Mouse (Mus musculus) liver, adult 2 months (tissue): ENCODE measurements around the gene B4galt1. TPM values are rescaled to one million over a fixed set of nuclear protein-coding genes. Genes with fewer than 3 reads are reported as not detected.

Source experiments
- DNase-seq: peaks from one replicate; pipeline ENCODE4 v3.0.0-alpha.2; 2011; ENCODE audit warnings: low read depth, low spot score; ENCODE audit errors: extremely low read depth
- H3K27ac ChIP-seq: fragments of 200-500 bp; replicated peaks from 2 replicates; pipeline ENCODE4 v1.5.1; 2012; ENCODE audit warnings: low read depth, mild to moderate bottlenecking, control low read depth, inconsistent platforms, low read length; ENCODE audit not compliant: insufficient read depth
- H3K27me3 ChIP-seq: fragments of 200-500 bp; 2 replicates; pipeline ENCODE4 v1.6.1; 2012; ENCODE audit warnings: mild to moderate bottlenecking, moderate library complexity, low read length, inconsistent platforms; ENCODE audit not compliant: control insufficient read depth, insufficient read depth
- H3K36me3 ChIP-seq: fragments of 200-500 bp; 2 replicates; pipeline ENCODE4 v1.6.1; 2012; ENCODE audit warnings: low read length, inconsistent platforms; ENCODE audit not compliant: control insufficient read depth, insufficient read depth
- H3K4me1 ChIP-seq: fragments of 200-500 bp; 2 replicates; pipeline ENCODE4 v1.6.1; 2011; ENCODE audit warnings: low read length; ENCODE audit not compliant: control insufficient read depth, insufficient read depth
- H3K4me3 ChIP-seq: fragments of 200-500 bp; 2 replicates; pipeline ENCODE4 v1.5.1; 2011; ENCODE audit warnings: low read depth, mild to moderate bottlenecking, control low read depth, low read length, moderate library complexity; ENCODE audit not compliant: insufficient read depth
- H3K79me2 ChIP-seq: fragments of 200-500 bp; 2 replicates; pipeline ENCODE4 v1.6.1; 2012; ENCODE audit warnings: inconsistent platforms, mild to moderate bottlenecking, low read length, moderate library complexity; ENCODE audit not compliant: control insufficient read depth, insufficient read depth
- H3K9ac ChIP-seq: fragments of 200-500 bp; 2 replicates; pipeline ENCODE4 v1.6.1; 2012; ENCODE audit warnings: low read depth, mild to moderate bottlenecking, control low read depth, inconsistent platforms, low read length
- CTCF ChIP-seq: fragments of 200-500 bp; IDR thresholded peaks from 2 replicates; pipeline ENCODE4 v1.5.1; 2011; ENCODE audit warnings: low read depth, low read length, control low read depth
- POLR2A ChIP-seq: fragments of 200-500 bp; IDR thresholded peaks from 2 replicates; pipeline ENCODE4 v1.6.1; 2011; ENCODE audit warnings: low read length, control low read depth; ENCODE audit not compliant: insufficient read depth; ENCODE audit errors: extremely low read depth
- WGBS: fragments of 180-500 bp; shearing (Covaris S2); methylation state at CpG from one replicate; pipeline ENCODE4 v1.1.7; 2018; 5-methylcytosine and 5-hydroxymethylcytosine counted together
- polyA plus RNA-seq: library from polyadenylated mRNA; depleted of rRNA; stranded (reverse); fragments of >200 nt; gene quantifications from 2 replicates; pipeline ENCODE4 v1.2.3, GENCODE M21; 2012
- total RNA-seq: library from RNA; depleted of rRNA; stranded (reverse); fragments of >200 nt; gene quantifications from 2 replicates; pipeline ENCODE4 v1.2.3, GENCODE M21; 2014

B4galt1 gene
- total and polyA plus RNA-seq, 2 experiments: 11.0 to 28.1 TPM

GRCm38 (mm10) chr4:40818421-40818820 lies 35.4 kb downstream of the B4galt1 start:
- H3K27me3 ChIP-seq: no peaks in the 10 kb centered on the region
- DNase-seq: no peak
- WGBS: 73% methylated on average over 6 of the region's 6 CpGs
- peaks cover 3% of the 10 kb centered on the region for H3K4me1 ChIP-seq
- H3K79me2 ChIP-seq: peaks cover 20% of the 10 kb centered on the region; the same call in 1 of the 2 replicates
- H3K9ac ChIP-seq: no peak overlapping the region
- no peak overlapping the region for H3K4me3 ChIP-seq
- H3K27ac ChIP-seq: no peak overlapping the region
- peaks cover 54% of the 10 kb centered on the region for H3K36me3 ChIP-seq
- no peak for TF ChIP-seq CTCF
- no peak for TF ChIP-seq POLR2A

DNA sequence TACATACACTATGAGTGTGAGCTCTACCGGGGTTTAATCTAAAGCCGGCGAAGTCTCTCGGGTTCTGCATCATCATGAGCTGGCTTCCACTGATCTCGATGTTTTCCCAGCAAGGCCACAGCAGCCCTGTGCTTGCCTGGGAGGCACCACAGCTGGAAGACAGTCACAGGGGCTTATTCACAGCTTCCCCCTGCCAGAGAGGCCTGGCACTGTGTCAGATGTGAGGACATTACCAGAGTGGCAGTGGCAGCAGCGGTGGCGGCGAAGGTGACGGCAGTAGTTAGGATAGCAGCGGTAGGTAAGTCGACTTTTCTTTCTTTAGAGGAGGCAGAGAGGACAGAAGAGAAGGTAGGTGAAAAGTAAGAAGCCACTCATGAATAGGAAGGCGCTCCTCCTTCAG lies 35.9 kb downstream of the B4galt1 start:
- 91% methylated on average over 12 of the region's 12 CpGs for WGBS
- Histone ChIP-seq H3K4me3 (no peak overlapping the region), H3K79me2 (peaks cover 19% of the 10 kb centered on the region; the same call in 1 of the 2 replicates), H3K4me1 (no peaks in the 10 kb centered on the region), H3K36me3 (peaks cover 58% of the 10 kb centered on the region), H3K27ac (no peak overlapping the region), H3K9ac (no peak overlapping the region), H3K27me3 (no peaks in the 10 kb centered on the region)
- DNase-seq: no peak
- no peak for TF ChIP-seq POLR2A
- TF ChIP-seq CTCF: no peak

DNA sequence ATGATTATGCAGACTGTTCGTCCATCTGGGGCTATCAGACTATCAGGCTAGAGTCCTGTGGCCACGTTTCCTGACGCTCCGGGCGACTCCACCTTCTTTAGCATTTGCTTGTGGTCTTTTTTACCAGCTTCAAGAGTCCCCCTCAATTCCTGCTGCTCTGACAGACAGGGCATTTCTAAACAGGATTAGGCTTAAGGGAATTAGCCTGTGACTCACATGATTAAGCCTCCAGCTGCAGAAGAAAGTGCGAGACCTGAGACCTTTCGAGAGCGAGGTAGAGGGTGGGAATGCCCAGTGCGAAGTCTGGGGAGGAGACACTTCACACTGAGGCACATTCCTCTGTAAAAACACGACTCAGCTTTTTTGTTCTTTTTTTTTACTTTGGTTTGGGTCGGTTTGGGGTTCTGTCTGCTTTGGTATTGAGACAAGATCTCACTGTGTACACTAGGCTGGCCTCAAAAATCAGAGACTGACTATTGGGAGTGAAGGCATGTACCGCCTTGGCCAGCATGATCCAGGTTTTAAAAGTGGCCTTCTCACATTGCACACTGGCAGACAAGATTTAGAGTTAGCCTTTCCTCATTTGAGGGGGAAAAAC lies 37.9 kb downstream of the B4galt1 start:
- no peak overlapping the region; the same call in 1 of the 2 replicates for H3K27ac ChIP-seq

GRCm38 (mm10) chr4:40815120-40815519 lies 38.7 kb downstream of the B4galt1 start:
- H3K4me1 ChIP-seq: no peaks in the 10 kb centered on the region
- peaks cover 67% of the 10 kb centered on the region for H3K36me3 ChIP-seq
- H3K27ac ChIP-seq: 0 out of 2 replicates have a peak overlapping the region, but pooled peaks have one; percentile 13
- DNase-seq: peak; percentile 35
- no peak overlapping the region for H3K9ac ChIP-seq
- TF ChIP-seq CTCF: no peak
- TF ChIP-seq POLR2A: no peak
- no peaks in the 10 kb centered on the region for H3K27me3 ChIP-seq
- H3K79me2 ChIP-seq: peaks cover 15% of the 10 kb centered on the region; the same call in 1 of the 2 replicates
- H3K4me3 ChIP-seq: no peak overlapping the region
- 77% methylated on average over 3 of the region's 3 CpGs for WGBS

More for the DNA sequence above, 37.9 kb downstream of the B4galt1 start:
- Histone ChIP-seq H3K27me3 (no peaks in the 10 kb centered on the region), H3K9ac (no peak overlapping the region), H3K4me1 (no peaks in the 10 kb centered on the region), H3K4me3 (no peak overlapping the region), H3K36me3 (peaks cover 60% of the 10 kb centered on the region), H3K79me2 (peaks cover 16% of the 10 kb centered on the region; the same call in 1 of the 2 replicates)
- no peak for DNase-seq
- TF ChIP-seq POLR2A: no peak
- no peak for TF ChIP-seq CTCF
- WGBS: 69% methylated on average over 12 of the region's 12 CpGs

- WGBS: 73% methylated on average over 6 of the region's 6 CpGs
- no peak for DNase-seq
- Histone ChIP-seq H3K4me1 (no peaks in the 10 kb centered on the region), H3K27me3 (no peaks in the 10 kb centered on the region), H3K79me2 (peaks cover 15% of the 10 kb centered on the region; the same call in 1 of the 2 replicates), H3K27ac (no peak overlapping the region), H3K36me3 (peaks cover 71% of the 10 kb centered on the region), H3K9ac (no peak overlapping the region), H3K4me3 (no peak overlapping the region)
- TF ChIP-seq CTCF: no peak
- no peak for TF ChIP-seq POLR2A
These were observed 39.4 kb downstream of the B4galt1 start for GRCm38 (mm10) chr4:40814359-40814758.

DNA sequence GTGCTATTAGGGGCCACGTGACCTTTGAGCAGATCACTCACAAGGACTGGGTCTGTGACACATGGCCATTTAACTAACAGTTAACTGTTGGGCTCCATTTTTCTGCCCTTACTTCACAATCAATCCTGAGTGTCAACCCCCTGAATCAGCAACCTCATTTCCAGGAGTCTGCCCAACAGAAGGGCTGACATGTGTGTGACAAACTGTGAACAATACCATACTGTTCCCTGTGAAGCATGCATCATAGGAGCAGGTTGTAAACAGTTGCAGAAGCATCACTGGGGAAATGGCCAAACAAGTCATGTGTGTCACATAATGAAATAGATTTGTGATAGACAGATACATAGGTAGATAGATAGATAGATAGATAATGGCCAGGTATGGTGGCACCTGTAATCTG lies 40.9 kb downstream of the B4galt1 start:
- WGBS: 96% methylated on average over 1 of the region's 1 CpGs
- Histone ChIP-seq H3K4me1 (no peaks in the 10 kb centered on the region), H3K79me2 (peaks cover 10% of the 10 kb centered on the region; the same call in 1 of the 2 replicates), H3K27ac (no peak overlapping the region), H3K4me3 (no peak overlapping the region), H3K27me3 (no peaks in the 10 kb centered on the region), H3K9ac (no peak overlapping the region), H3K36me3 (peaks cover 79% of the 10 kb centered on the region)
- no peak for DNase-seq
- no peak for TF ChIP-seq POLR2A
- TF ChIP-seq CTCF: no peak
